Mouse (Mus musculus) heart, adult 10 weeks (tissue): Measurements from ENCODE around the gene Ndufb2. TPM values are rescaled to one million over a fixed set of nuclear protein-coding genes. Genes with fewer than 3 reads are reported as not detected.

Experiments
- polyA plus RNA-seq: library from polyadenylated mRNA; stranded (reverse); fragments of 350-450 nt; fragmentation: Illumina TruSeq; extraction: RNeasy Lipid Tissue Mini Kit (QIAGEN cat#74804); gene quantifications from one replicate; pipeline ENCODE4 v1.2.3, GENCODE M21; 2014; ENCODE audit warnings: low read depth, low replicate concordance

Gene Ndufb2
- polyA plus RNA-seq = 765 TPM

GRCm38 (mm10) chr6:39592401-39593214 is at the start of gene Ndufb2:
TSS of gene Ndufb2 (plus strand) at chr6:39592574.

GRCm38 (mm10) chr6:39557723-39558261 is 34.6 kb upstream of the Ndufb2 start, which contains the start of gene Dennd2a:
TSS of gene Dennd2a (minus strand) at chr6:39557867.

GRCm38 (mm10) chr6:39573791-39574554 is 18.4 kb upstream of the Ndufb2 start, which contains the start of gene Adck2:
TSS of gene Adck2 (plus strand) at chr6:39573873.

GRCm38 (mm10) chr6:39585517-39585916 is 6.9 kb upstream of the Ndufb2 start, which contains the start of gene Gm42420:
TSS of gene Gm42420 (plus strand) at chr6:39585753.

Other genes with a start within 250 kb of the Ndufb2 start
- gene Slc37a3, start 214.9 kb upstream of the Ndufb2 start, polyA plus RNA-seq = 11.7 TPM
- gene Rab19, start 211.4 kb upstream of the Ndufb2 start, polyA plus RNA-seq = not detected
- 33.9 TPM for gene Mkrn1, start 172.1 kb upstream of the Ndufb2 start, polyA plus RNA-seq
- gene Dennd2a, start 34.7 kb upstream of the Ndufb2 start, polyA plus RNA-seq = 4.0 TPM
- gene Adck2, start 18.7 kb upstream of the Ndufb2 start, polyA plus RNA-seq = 13.2 TPM
- gene Gm42420, start 6.8 kb upstream of the Ndufb2 start, polyA plus RNA-seq = not detected
- 9.2 TPM for gene Braf, start 132.9 kb downstream of the Ndufb2 start, polyA plus RNA-seq
- 162 TPM for gene Mrps33, start 218.4 kb downstream of the Ndufb2 start, polyA plus RNA-seq